Mouse (Mus musculus) retina, postnatal 1 day (tissue): ENCODE measurements at regions not wholly inside any gene's neighbourhood (a gene's known extent, or its start where the extent isn't known, plus 50 kb on each side); places are given as distances from the start of the nearest gene placed in this dataset.

Experiments
- DNase-seq: peaks from one replicate; pipeline ENCODE4 v3.0.0-alpha.2; 2012

- no peak for DNase-seq
Observed at GRCm38 (mm10) chr5:118316310-118317017, 71.4 kb downstream of the 2410131K14Rik start.

- DNase-seq = no peak
Observed at GRCm38 (mm10) chr5:118318073-118318472, 73.0 kb downstream of the 2410131K14Rik start.

GRCm38 (mm10) chr5:118318883-118319282, 73.9 kb downstream of the 2410131K14Rik start:
- peak; percentile 25 for DNase-seq

GRCm38 (mm10) chr5:118321719-118322455, 76.9 kb downstream of the 2410131K14Rik start:
- peak; percentile 82 for DNase-seq

- DNase-seq = no peak
Observed at GRCm38 (mm10) chr5:118323151-118323550, 78.1 kb downstream of the 2410131K14Rik start.

- DNase-seq = peak; percentile 66
Observed at GRCm38 (mm10) chr5:118326837-118327541, 82.0 kb downstream of the 2410131K14Rik start.

- peak; percentile 47 for DNase-seq
Observed at GRCm38 (mm10) chr5:118327961-118328712, 83.1 kb downstream of the 2410131K14Rik start.

GRCm38 (mm10) chr5:118329143-118329542, 84.1 kb downstream of the 2410131K14Rik start:
- no peak for DNase-seq

- DNase-seq = no peak
Observed at GRCm38 (mm10) chr5:118331286-118331607, 86.2 kb downstream of the 2410131K14Rik start.

GRCm38 (mm10) chr5:118331608-118332394, 86.8 kb downstream of the 2410131K14Rik start:
- peak; percentile 90 for DNase-seq

- DNase-seq = no peak
Observed at GRCm38 (mm10) chr5:118334054-118334453, 89.0 kb downstream of the 2410131K14Rik start.

- DNase-seq = no peak
Observed at GRCm38 (mm10) chr5:118338186-118338585, 93.2 kb downstream of the 2410131K14Rik start.

- no peak for DNase-seq
Observed at GRCm38 (mm10) chr5:118339676-118340661, 94.9 kb downstream of the 2410131K14Rik start.

- no peak for DNase-seq
Observed at GRCm38 (mm10) chr5:118343444-118344320, 98.7 kb downstream of the 2410131K14Rik start.

- DNase-seq = no peak
Observed at GRCm38 (mm10) chr5:118345226-118345625, 100.2 kb downstream of the 2410131K14Rik start.

- no peak for DNase-seq
Observed at GRCm38 (mm10) chr5:118349057-118349456, 104.0 kb downstream of the 2410131K14Rik start.

- DNase-seq = no peak
Observed at GRCm38 (mm10) chr5:118351301-118351700, 106.3 kb downstream of the 2410131K14Rik start.

- no peak for DNase-seq
Observed at GRCm38 (mm10) chr5:118352142-118352541, 107.1 kb downstream of the 2410131K14Rik start.

- no peak for DNase-seq
Observed at GRCm38 (mm10) chr5:118353061-118353460, 108.0 kb downstream of the 2410131K14Rik start.

- peak; percentile 44 for DNase-seq
Observed at GRCm38 (mm10) chr5:118353689-118354088, 108.7 kb downstream of the 2410131K14Rik start.
